Mouse (Mus musculus) hindbrain, embryonic 11.5 days (tissue): ENCODE results near the gene Olfr560. TPM values are rescaled to one million over a fixed set of nuclear protein-coding genes. Genes with fewer than 3 reads are reported as not detected.

Experiments
- polyA plus RNA-seq: library from polyadenylated mRNA; unstranded; fragments of >200 nt; fragmentation: Nextera tagmentation; extraction: Ambion mirVana; gene quantifications from 2 replicates; pipeline ENCODE4 v1.2.1, GENCODE M21; 2014

Gene Olfr560
- polyA plus RNA-seq, 1 experiment from 2014 or later, result not detected

Other genes with a start within 250 kb of the Olfr560 start
- gene Olfr547, start 224.6 kb downstream of the Olfr560 start, polyA plus RNA-seq, result not detected in 2 replicates
- gene Olfr548-ps1, start 218.5 kb downstream of the Olfr560 start, polyA plus RNA-seq, result not detected in 2 replicates
- gene Olfr549, start 209.5 kb downstream of the Olfr560 start, polyA plus RNA-seq, result not detected in 2 replicates
- gene Trim21, start 193.9 kb downstream of the Olfr560 start, polyA plus RNA-seq, result 0.32 and 1.1 TPM in 2 replicates
- not detected in 2 replicates for gene Olfr550, start 187.9 kb downstream of the Olfr560 start, polyA plus RNA-seq
- gene Olfr551, start 167.5 kb downstream of the Olfr560 start, polyA plus RNA-seq, result not detected in 2 replicates
- gene Olfr552, start 161.6 kb downstream of the Olfr560 start, polyA plus RNA-seq, result not detected in 2 replicates
- gene Olfr553, start 141.1 kb downstream of the Olfr560 start, polyA plus RNA-seq, result not detected in 2 replicates
- not detected in 2 replicates for gene Olfr554, start 120.9 kb downstream of the Olfr560 start, polyA plus RNA-seq
- gene Olfr555, start 100.5 kb downstream of the Olfr560 start, polyA plus RNA-seq, result not detected in 2 replicates
- gene Olfr556, start 94.5 kb downstream of the Olfr560 start, polyA plus RNA-seq, result not detected in 2 replicates
- gene Trim68, start 72.0 kb downstream of the Olfr560 start, polyA plus RNA-seq, result 9.3 and 9.5 TPM in 2 replicates
- not detected in 2 replicates for gene Olfr557, start 63.5 kb downstream of the Olfr560 start, polyA plus RNA-seq
- gene Olfr558, start 57.2 kb downstream of the Olfr560 start, polyA plus RNA-seq, result 0.15 TPM in 1 of 2 replicates, not detected in the other
- not detected in 2 replicates for gene Olfr33, start 40.3 kb downstream of the Olfr560 start, polyA plus RNA-seq
- gene Olfr559, start 31.9 kb downstream of the Olfr560 start, polyA plus RNA-seq, result not detected in 2 replicates
- gene Olfr78, start 105 bp upstream of the Olfr560 start, polyA plus RNA-seq, result 0.14 TPM in 1 of 2 replicates, not detected in the other
- gene Olfr561, start 11.9 kb upstream of the Olfr560 start, polyA plus RNA-seq, result not detected in 2 replicates
- gene Olfr564, start 44.1 kb upstream of the Olfr560 start, polyA plus RNA-seq, result not detected in 2 replicates
- not detected in 2 replicates for gene Olfr566, start 99.4 kb upstream of the Olfr560 start, polyA plus RNA-seq
- not detected in 2 replicates for gene Olfr568, start 117.8 kb upstream of the Olfr560 start, polyA plus RNA-seq
- gene Olfr569, start 131.5 kb upstream of the Olfr560 start, polyA plus RNA-seq, result not detected in 2 replicates
- not detected in 2 replicates for gene Olfr570, start 135.2 kb upstream of the Olfr560 start, polyA plus RNA-seq
- not detected in 2 replicates for gene Olfr571, start 158.2 kb upstream of the Olfr560 start, polyA plus RNA-seq
- not detected in 2 replicates for gene Olfr572, start 165.0 kb upstream of the Olfr560 start, polyA plus RNA-seq
- gene Olfr573-ps1, start 183.2 kb upstream of the Olfr560 start, polyA plus RNA-seq, result not detected in 2 replicates
- gene Olfr574, start 189.1 kb upstream of the Olfr560 start, polyA plus RNA-seq, result not detected in 2 replicates
- gene Olfr575, start 199.4 kb upstream of the Olfr560 start, polyA plus RNA-seq, result not detected in 2 replicates
- gene Olfr576, start 203.3 kb upstream of the Olfr560 start, polyA plus RNA-seq, result not detected in 2 replicates
- not detected in 2 replicates for gene Olfr577, start 216.6 kb upstream of the Olfr560 start, polyA plus RNA-seq
- gene Olfr578, start 230.0 kb upstream of the Olfr560 start, polyA plus RNA-seq, result not detected in 2 replicates